Mouse (Mus musculus) forebrain, embryonic 12.5 days (tissue): ENCODE results near the gene Rfxank. TPM values are rescaled to one million over a fixed set of nuclear protein-coding genes. Genes with fewer than 3 reads are reported as not detected.
A peak's percentile ranks its signal among the peaks of the same experiment; 100 is the strongest.

Experiments used
- ATAC-seq: fragments of 200-750 bp; cut with Nextera tagmentation; 2 replicates; pipeline ENCODE4 v1.8.0; 2017; ENCODE audit warnings: moderate TSS enrichment; ENCODE audit not compliant: low FRiP score
- H3K27ac ChIP-seq: fragments of 300-500 bp; sonication (generic); 2 replicates; pipeline ENCODE4 v1.5.1; 2016; ENCODE audit warnings: mild to moderate bottlenecking
- H3K27me3 ChIP-seq: fragments of 300-500 bp; sonication (generic); 2 replicates; pipeline ENCODE4 v1.6.1; 2016; ENCODE audit warnings: mild to moderate bottlenecking
- H3K36me3 ChIP-seq: fragments of 300-500 bp; sonication (generic); replicated peaks from 2 replicates; pipeline ENCODE4 v1.6.1; 2016; ENCODE audit warnings: mild to moderate bottlenecking
- H3K4me1 ChIP-seq: fragments of 300-500 bp; sonication (generic); 2 replicates; pipeline ENCODE4 v1.6.1; 2016
- H3K4me2 ChIP-seq: fragments of 300-500 bp; sonication (generic); 2 replicates; pipeline ENCODE4 v1.6.1; 2016; ENCODE audit warnings: mild to moderate bottlenecking, moderate library complexity
- H3K4me3 ChIP-seq: fragments of 300-500 bp; sonication (generic); replicated peaks from 2 replicates; pipeline ENCODE4 v1.5.1; 2016; ENCODE audit warnings: mild to moderate bottlenecking
- H3K9ac ChIP-seq: fragments of 300-500 bp; sonication (generic); 2 replicates; pipeline ENCODE4 v1.6.1; 2016; ENCODE audit warnings: mild to moderate bottlenecking
- H3K9me3 ChIP-seq: fragments of 300-500 bp; sonication (generic); 2 replicates; pipeline ENCODE4 v1.6.1; 2016
- WGBS: fragments of 180-500 bp; shearing (Covaris S2); methylation state at CpG from one replicate; pipeline ENCODE4 v1.1.7; 2016; 5-methylcytosine and 5-hydroxymethylcytosine counted together
- microRNA-seq: library from miRNA; unstranded; fragments of <30 nt; microRNA quantifications from one replicate; pipeline ENCODE4, GENCODE M21; 2017
- polyA plus RNA-seq: library from polyadenylated mRNA; unstranded; fragments of >200 nt; fragmentation: Nextera tagmentation; extraction: Ambion mirVana; gene quantifications from 2 replicates; pipeline ENCODE4 v1.2.1, GENCODE M21; 2016

Gene Rfxank
- polyA plus RNA-seq, 1 experiment from 2014 or later: 14.3 TPM

DNA sequence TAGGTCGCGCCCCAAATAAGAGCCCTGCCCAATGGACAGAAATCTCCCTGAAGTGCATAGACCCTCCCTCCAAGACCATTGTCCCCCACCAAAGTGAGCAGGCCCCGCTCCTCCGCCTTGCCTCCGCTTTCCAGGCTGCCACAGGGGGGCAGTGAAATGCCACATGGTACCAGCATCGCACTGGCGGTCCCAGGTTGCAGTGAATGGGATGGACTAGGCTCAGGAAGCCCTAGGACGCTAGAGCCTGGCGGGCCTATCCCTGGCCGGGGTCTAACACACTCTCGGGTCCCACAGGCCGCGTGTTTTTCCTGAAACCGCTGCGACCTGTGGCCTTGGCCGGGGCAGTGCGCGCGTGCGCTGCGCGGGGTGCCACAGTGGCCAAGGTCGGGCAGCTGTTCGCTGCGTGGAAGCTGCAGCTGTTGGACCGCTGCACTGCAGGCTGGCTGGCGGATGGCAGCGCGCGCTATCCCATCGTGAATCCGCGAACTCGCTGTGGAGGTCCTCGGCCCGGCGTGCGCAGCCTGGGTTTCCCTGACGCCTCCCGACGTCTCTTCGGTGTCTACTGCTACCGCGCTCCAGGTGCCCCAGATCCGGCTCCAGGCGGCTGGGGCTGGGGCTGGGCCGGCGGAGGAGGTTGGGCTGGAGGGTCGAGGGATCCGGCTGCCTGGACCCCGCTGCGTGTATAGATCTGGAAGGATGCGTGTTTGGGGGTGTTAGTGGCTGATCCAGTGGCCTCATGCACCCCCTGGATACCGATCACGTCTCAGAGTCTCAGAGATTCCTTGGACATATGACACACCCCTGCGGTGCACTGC is 50.9 kb downstream of the Rfxank start:
- H3K27me3 ChIP-seq: peaks cover 80% of the 10 kb centered on the region
- H3K4me3 ChIP-seq: peak overlapping the region; percentile 44
- H3K9me3 ChIP-seq: no peaks in the 10 kb centered on the region
- H3K9ac ChIP-seq: peak overlapping the region; percentile 56
- ATAC-seq: peak; percentile 81
- peaks cover 45% of the 10 kb centered on the region for H3K4me1 ChIP-seq
- WGBS: 2% methylated on average over 56 of the region's 56 CpGs
- H3K36me3 ChIP-seq: no peaks in the 10 kb centered on the region
- H3K27ac ChIP-seq: no peak overlapping the region
- peak overlapping the region; percentile 85 for H3K4me2 ChIP-seq

DNA sequence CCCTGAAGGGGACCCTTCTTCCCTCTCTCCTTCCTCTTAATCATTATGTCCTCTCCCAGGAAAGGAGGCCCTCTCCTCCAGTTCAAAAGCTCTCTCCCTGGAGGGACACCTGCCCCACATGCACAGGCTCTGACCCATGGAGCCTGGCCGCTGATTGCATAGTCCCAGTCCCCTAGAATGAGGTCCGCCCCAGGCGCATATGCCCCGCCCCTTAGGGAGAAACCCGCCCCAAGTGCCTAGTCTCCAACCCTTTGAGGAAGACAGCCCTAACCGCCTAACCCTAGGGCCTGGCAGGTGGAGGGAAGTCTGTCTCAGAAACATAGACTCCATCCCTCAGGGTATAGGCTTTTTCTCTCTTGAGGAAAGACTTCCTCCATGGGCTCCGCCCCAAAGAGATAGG is 51.7 kb downstream of the Rfxank start:
- peak overlapping the region; percentile 44; the same call in 1 of the 2 replicates for H3K4me3 ChIP-seq
- H3K4me1 ChIP-seq: peaks cover 45% of the 10 kb centered on the region

GRCm38 (mm10) chr8:70086151-70086550 is 52.8 kb downstream of the Rfxank start:
- H3K27me3 ChIP-seq: peaks cover 96% of the 10 kb centered on the region
- no peak for ATAC-seq
- no peak overlapping the region for H3K4me2 ChIP-seq
- H3K36me3 ChIP-seq: no peaks in the 10 kb centered on the region
- H3K9me3 ChIP-seq: no peaks in the 10 kb centered on the region
- WGBS: 36% methylated on average over 1 of the region's 1 CpGs
- H3K4me1 ChIP-seq: peaks cover 45% of the 10 kb centered on the region
- no peak overlapping the region for H3K27ac ChIP-seq
- no peak overlapping the region for H3K4me3 ChIP-seq
- no peak overlapping the region for H3K9ac ChIP-seq

More for the DNA sequence above, 51.7 kb downstream of the Rfxank start:
- 7% methylated on average over 7 of the region's 7 CpGs for WGBS
- Histone ChIP-seq H3K9me3 (no peaks in the 10 kb centered on the region), H3K36me3 (no peaks in the 10 kb centered on the region), H3K4me2 (no peak overlapping the region), H3K27ac (no peak overlapping the region), H3K27me3 (peaks cover 87% of the 10 kb centered on the region), H3K9ac (no peak overlapping the region)
- ATAC-seq: peak; percentile 5; the same call in 1 of the 2 replicates

DNA sequence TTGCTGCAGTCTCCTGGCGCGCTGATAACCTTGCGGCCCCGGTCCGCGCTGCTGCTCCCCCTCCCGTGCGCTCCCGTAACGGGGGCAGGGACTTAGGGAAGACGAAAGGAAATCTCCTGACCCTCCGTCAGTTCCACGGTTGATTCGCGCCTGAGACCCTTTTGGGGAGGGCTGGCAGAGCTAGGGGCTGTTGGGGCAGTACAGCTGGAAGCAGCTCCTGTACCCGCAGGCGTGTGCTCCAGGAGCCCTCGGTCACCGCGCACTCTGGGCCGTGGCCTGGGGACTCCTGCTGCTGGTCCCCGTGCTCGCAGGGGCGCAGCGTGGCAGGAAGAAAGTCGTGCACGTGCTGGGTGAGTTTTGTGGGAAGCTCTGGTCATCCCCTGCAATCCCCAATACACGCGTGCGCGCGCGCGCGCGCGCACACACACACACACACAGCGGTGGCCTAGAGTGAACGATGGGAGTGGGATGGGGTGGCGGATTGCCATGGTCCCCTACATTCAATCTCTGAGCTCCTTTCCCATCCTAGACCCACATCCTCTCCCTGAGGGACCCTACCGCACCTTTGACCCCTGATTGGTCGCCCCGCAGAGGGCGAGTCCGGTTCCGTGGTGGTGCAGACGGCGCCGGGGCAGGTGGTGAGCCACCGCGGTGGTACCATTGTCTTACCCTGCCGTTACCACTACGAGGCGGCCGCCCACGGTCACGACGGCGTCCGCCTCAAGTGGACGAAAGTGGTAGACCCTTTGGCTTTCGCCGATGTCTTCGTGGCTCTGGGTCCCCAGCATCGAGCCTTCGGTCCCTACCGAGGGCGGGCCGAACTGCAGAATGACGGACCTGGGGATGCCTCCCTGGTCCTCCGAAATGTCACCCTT is 54.5 kb downstream of the Rfxank start:
- Histone ChIP-seq H3K36me3 (no peaks in the 10 kb centered on the region), H3K4me1 (peaks cover 39% of the 10 kb centered on the region), H3K27ac (no peak overlapping the region), H3K4me3 (peak overlapping the region; percentile 40), H3K27me3 (peaks cover 81% of the 10 kb centered on the region), H3K4me2 (peak overlapping the region; percentile 69), H3K9me3 (no peaks in the 10 kb centered on the region), H3K9ac (peak overlapping the region; percentile 21; the same call in 1 of the 2 replicates)
- WGBS: under 1% methylated on average over 71 of the region's 71 CpGs
- ATAC-seq: no peak

DNA sequence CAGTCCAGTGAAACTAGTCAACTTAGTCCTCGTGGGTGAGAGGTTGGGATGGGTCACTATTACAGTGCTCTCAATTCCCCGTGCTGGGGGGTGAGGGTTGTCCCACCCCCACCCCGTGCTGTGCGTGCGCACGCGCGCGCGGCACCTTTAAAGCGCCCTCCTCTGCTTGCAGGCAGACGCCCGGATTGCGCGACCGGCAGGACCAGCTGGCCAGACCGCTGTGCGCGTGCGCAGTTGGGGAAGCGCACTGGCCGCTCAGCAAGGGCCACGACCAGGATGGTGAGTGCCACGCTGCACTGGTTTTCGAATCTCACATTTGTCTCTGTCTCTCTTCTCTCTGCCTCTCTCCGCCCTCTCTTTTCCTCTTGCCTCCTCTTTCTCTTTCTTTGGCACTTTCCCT is 55.7 kb downstream of the Rfxank start, which contains the start of gene Hapln4:
TSS of gene Hapln4 (plus strand) at position 173 of the 400 bp plus-strand sequence.
- no peaks in the 10 kb centered on the region for H3K9me3 ChIP-seq
- WGBS: under 1% methylated on average over 26 of the region's 26 CpGs
- ATAC-seq: peak; percentile 9; the same call in 1 of the 2 replicates

DNA sequence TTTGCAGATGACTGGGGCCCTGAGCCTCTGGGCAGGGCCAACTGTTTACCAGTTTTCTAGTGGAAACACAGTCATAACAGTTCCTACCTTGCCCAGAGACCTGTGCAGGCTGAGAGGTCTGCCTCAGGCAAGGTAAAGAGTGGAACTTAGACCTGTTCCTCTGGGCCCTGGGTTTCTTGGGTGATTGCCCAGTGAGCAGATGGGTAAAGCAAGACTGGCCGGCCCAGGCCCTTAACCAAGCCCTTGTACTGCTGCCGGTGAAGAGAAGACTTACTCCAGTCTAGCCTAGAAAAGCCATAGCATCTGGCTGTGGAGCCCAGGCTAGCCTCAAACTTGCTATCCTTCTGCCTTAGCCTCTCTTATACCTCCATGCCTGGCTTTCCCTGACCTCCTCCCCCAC is 57.0 kb downstream of the Rfxank start:
- Histone ChIP-seq H3K27me3 (peaks cover 57% of the 10 kb centered on the region), H3K9me3 (no peaks in the 10 kb centered on the region), H3K9ac (no peak overlapping the region), H3K4me3 (no peak overlapping the region), H3K27ac (no peak overlapping the region), H3K4me2 (no peak overlapping the region), H3K4me1 (peaks cover 22% of the 10 kb centered on the region), H3K36me3 (no peaks in the 10 kb centered on the region; the same call in 1 of the 2 replicates)
- 94% methylated on average over 2 of the region's 2 CpGs for WGBS
- no peak for ATAC-seq

More for the DNA sequence above, 55.7 kb downstream of the Rfxank start, which contains the start of gene Hapln4:
- H3K27ac ChIP-seq: no peak within 1 kb of the TSS
- peaks cover 70% of the 10 kb centered on the region for H3K27me3 ChIP-seq
- peaks cover 32% of the 10 kb centered on the region for H3K4me1 ChIP-seq
- peak within 1 kb of the TSS; percentile 69 for H3K4me2 ChIP-seq
- H3K9ac ChIP-seq: peak within 1 kb of the TSS; percentile 21; the same call in 1 of the 2 replicates
- peak within 1 kb of the TSS; percentile 40 for H3K4me3 ChIP-seq
- H3K36me3 ChIP-seq: no peaks in the 10 kb centered on the region; the same call in 1 of the 2 replicates

Small RNA genes lying within 50 kb of the gene (microRNA-seq; reads per million reads assigned to microRNA genes)
- gene Mir7066: 1.5 reads per million

Other genes with a start within 250 kb of the Rfxank start
- gene Tssk6, start 237.0 kb downstream of the Rfxank start, polyA plus RNA-seq: 4.2 and 4.3 TPM in 2 replicates
- 165 and 168 TPM in 2 replicates for gene Ndufa13, start 236.6 kb downstream of the Rfxank start, polyA plus RNA-seq
- gene Yjefn3, start 236.4 kb downstream of the Rfxank start, polyA plus RNA-seq: 7.0 and 9.8 TPM in 2 replicates
- gene Gatad2a, start 142.8 kb downstream of the Rfxank start, polyA plus RNA-seq: 47.5 and 48.7 TPM in 2 replicates
- gene Mau2, start 96.4 kb downstream of the Rfxank start, polyA plus RNA-seq: 67.6 and 70.1 TPM in 2 replicates
- 53.8 and 55.7 TPM in 2 replicates for gene Sugp1, start 96.3 kb downstream of the Rfxank start, polyA plus RNA-seq
- gene Tm6sf2, start 66.2 kb downstream of the Rfxank start, polyA plus RNA-seq: 1.3 TPM in 2 replicates
- 0.06 and 0.19 TPM in 2 replicates for gene Hapln4, start 55.7 kb downstream of the Rfxank start, polyA plus RNA-seq
- gene Ncan, start 18.3 kb downstream of the Rfxank start, polyA plus RNA-seq: 84.2 and 104 TPM in 2 replicates
- 27.8 and 28.3 TPM in 2 replicates for gene Nr2c2ap, start 7.8 kb downstream of the Rfxank start, polyA plus RNA-seq
- 35.0 and 36.1 TPM in 2 replicates for gene Borcs8, start 345 bp upstream of the Rfxank start, polyA plus RNA-seq
- 1.6 and 2.5 TPM in 2 replicates for gene Mef2b, start 557 bp upstream of the Rfxank start, polyA plus RNA-seq
- 48.7 and 53.8 TPM in 2 replicates for gene Tmem161a, start 33.2 kb upstream of the Rfxank start, polyA plus RNA-seq
- 3.4 and 3.6 TPM in 2 replicates for gene Slc25a42, start 73.2 kb upstream of the Rfxank start, polyA plus RNA-seq
- 82.9 and 92.5 TPM in 2 replicates for gene Sugp2, start 95.1 kb upstream of the Rfxank start, polyA plus RNA-seq
- 35.8 and 38.0 TPM in 2 replicates for gene Armc6, start 95.3 kb upstream of the Rfxank start, polyA plus RNA-seq
- gene Homer3, start 143.7 kb upstream of the Rfxank start, polyA plus RNA-seq: 90.7 and 94.5 TPM in 2 replicates
- gene Ddx49, start 163.3 kb upstream of the Rfxank start, polyA plus RNA-seq: 54.0 and 54.2 TPM in 2 replicates
- 217 and 229 TPM in 2 replicates for gene Cope, start 163.4 kb upstream of the Rfxank start, polyA plus RNA-seq
- gene Cers1, start 176.6 kb upstream of the Rfxank start, polyA plus RNA-seq: 14.9 and 16.2 TPM in 2 replicates
- gene Gdf1, start 190.7 kb upstream of the Rfxank start, polyA plus RNA-seq: 1.8 and 4.2 TPM in 2 replicates
- gene Upf1, start 214.1 kb upstream of the Rfxank start, polyA plus RNA-seq: 26.9 and 29.5 TPM in 2 replicates
- 0.08 and 0.34 TPM in 2 replicates for gene Comp, start 234.4 kb upstream of the Rfxank start, polyA plus RNA-seq